Mouse (Mus musculus) forebrain, embryonic 10.5 days (tissue): Measurements from ENCODE around the gene Dut. TPM values are rescaled to one million over a fixed set of nuclear protein-coding genes. Genes with fewer than 3 reads are reported as not detected.

ENCODE experiments used
- DNase-seq: peaks from one replicate; pipeline ENCODE4 v3.0.0-alpha.2; 2017; ENCODE audit warnings: low spot score; ENCODE audit errors: extremely low spot score
- H3K27ac ChIP-seq: fragments of 300-500 bp; sonication (generic); 2 replicates; pipeline ENCODE4 v1.5.1; 2016; ENCODE audit warnings: mild to moderate bottlenecking
- H3K27me3 ChIP-seq: fragments of 300-500 bp; sonication (generic); 2 replicates; pipeline ENCODE4 v1.6.1; 2016; ENCODE audit warnings: mild to moderate bottlenecking; ENCODE audit not compliant: poor library complexity, severe bottlenecking
- H3K36me3 ChIP-seq: fragments of 300-500 bp; sonication (generic); replicated peaks from 2 replicates; pipeline ENCODE4 v1.6.1; 2016; ENCODE audit warnings: mild to moderate bottlenecking, moderate library complexity
- H3K4me1 ChIP-seq: fragments of 300-500 bp; sonication (generic); 2 replicates; pipeline ENCODE4 v1.6.1; 2016
- H3K4me3 ChIP-seq: fragments of 300-500 bp; sonication (generic); 2 replicates; pipeline ENCODE4 v1.5.1; 2016; ENCODE audit warnings: mild to moderate bottlenecking, moderate library complexity
- H3K9me3 ChIP-seq: fragments of 300-500 bp; sonication (generic); 2 replicates; pipeline ENCODE4 v1.6.1; 2016; ENCODE audit warnings: mild to moderate bottlenecking, moderate library complexity
- WGBS: fragments of 180-500 bp; shearing (Covaris S2); methylation state at CpG from one replicate; pipeline ENCODE4 v1.1.7; 2016; 5-methylcytosine and 5-hydroxymethylcytosine counted together
- polyA plus RNA-seq: library from polyadenylated mRNA; unstranded; fragments of >200 nt; fragmentation: Nextera tagmentation; extraction: Ambion mirVana; gene quantifications from 2 replicates; pipeline ENCODE4 v1.2.1, GENCODE M21; 2016

The Dut gene
- polyA plus RNA-seq, 1 experiment from 2014 or later = 322 TPM

- Histone ChIP-seq H3K9me3 (peaks cover 5% of the 10 kb centered on the region), H3K27ac (no peak overlapping the region)
- no peak for DNase-seq
These were observed 1.3 kb upstream of the Dut start for GRCm38 (mm10) chr2:125245545-125246285.

GRCm38 (mm10) chr2:125246669-125247068 lies 321 bp upstream of the Dut start:
- peaks cover 5% of the 10 kb centered on the region for H3K9me3 ChIP-seq
- 24% methylated on average over 9 of the region's 9 CpGs for WGBS
- H3K4me3 ChIP-seq = peak overlapping the region; percentile 85
- H3K27me3 ChIP-seq = no peaks in the 10 kb centered on the region
- peak overlapping the region; percentile 99 for H3K27ac ChIP-seq
- H3K4me1 ChIP-seq = peaks cover 31% of the 10 kb centered on the region
- H3K36me3 ChIP-seq = peaks cover 30% of the 10 kb centered on the region
- DNase-seq = peak; percentile 28

More at GRCm38 (mm10) chr2:125245545-125246285, 1.3 kb upstream of the Dut start:
- H3K27me3 ChIP-seq = no peaks in the 10 kb centered on the region
- no peak overlapping the region for H3K4me3 ChIP-seq
- peaks cover 21% of the 10 kb centered on the region for H3K36me3 ChIP-seq
- H3K4me1 ChIP-seq = peaks cover 31% of the 10 kb centered on the region
- WGBS = 95% methylated on average over 3 of the region's 3 CpGs

GRCm38 (mm10) chr2:125247962-125248235 lies 909 bp downstream of the Dut start:
- H3K27ac ChIP-seq = peak overlapping the region; percentile 99
- no peaks in the 10 kb centered on the region for H3K9me3 ChIP-seq
- no peak for DNase-seq
- 0% methylated on average over 9 of the region's 9 CpGs for WGBS
- peak overlapping the region; percentile 85 for H3K4me3 ChIP-seq
- peaks cover 43% of the 10 kb centered on the region for H3K36me3 ChIP-seq
- peaks cover 31% of the 10 kb centered on the region for H3K4me1 ChIP-seq
- H3K27me3 ChIP-seq = no peaks in the 10 kb centered on the region

- DNase-seq = peak; percentile 25
- Histone ChIP-seq H3K4me3 (peak overlapping the region; percentile 85), H3K9me3 (no peaks in the 10 kb centered on the region), H3K27ac (peak overlapping the region; percentile 99), H3K4me1 (peaks cover 31% of the 10 kb centered on the region), H3K36me3 (peaks cover 46% of the 10 kb centered on the region), H3K27me3 (no peaks in the 10 kb centered on the region)
- WGBS = 2% methylated on average over 8 of the region's 8 CpGs
These were observed 1.3 kb downstream of the Dut start for GRCm38 (mm10) chr2:125248256-125248655.

- peaks cover 31% of the 10 kb centered on the region for H3K4me1 ChIP-seq
- 86% methylated on average over 4 of the region's 4 CpGs for WGBS
- H3K4me3 ChIP-seq = peak overlapping the region; percentile 85
- H3K27me3 ChIP-seq = no peaks in the 10 kb centered on the region
- H3K9me3 ChIP-seq = peaks cover 8% of the 10 kb centered on the region; the same call in 1 of the 2 replicates
- DNase-seq = no peak
- H3K27ac ChIP-seq = 0 out of 2 replicates have a peak overlapping the region, but pooled peaks have one; percentile 99
- peaks cover 57% of the 10 kb centered on the region for H3K36me3 ChIP-seq
These were observed 2.3 kb downstream of the Dut start for GRCm38 (mm10) chr2:125249339-125249738.

- WGBS = 93% methylated on average over 4 of the region's 4 CpGs
- peaks cover 31% of the 10 kb centered on the region for H3K4me1 ChIP-seq
- H3K4me3 ChIP-seq = peak overlapping the region; percentile 85; the same call in 1 of the 2 replicates
- DNase-seq = no peak
- no peak overlapping the region for H3K27ac ChIP-seq
- peaks cover 12% of the 10 kb centered on the region; the same call in 1 of the 2 replicates for H3K9me3 ChIP-seq
- H3K36me3 ChIP-seq = peaks cover 62% of the 10 kb centered on the region
- H3K27me3 ChIP-seq = no peaks in the 10 kb centered on the region
These were observed 2.9 kb downstream of the Dut start for GRCm38 (mm10) chr2:125249874-125250273.

GRCm38 (mm10) chr2:125251781-125252180 lies 4.8 kb downstream of the Dut start:
- no peak overlapping the region for H3K27ac ChIP-seq
- no peak overlapping the region for H3K4me3 ChIP-seq
- H3K27me3 ChIP-seq = no peaks in the 10 kb centered on the region
- H3K4me1 ChIP-seq = peaks cover 24% of the 10 kb centered on the region
- 88% methylated on average over 4 of the region's 4 CpGs for WGBS
- DNase-seq = no peak
- H3K36me3 ChIP-seq = peaks cover 80% of the 10 kb centered on the region
- H3K9me3 ChIP-seq = peaks cover 12% of the 10 kb centered on the region; the same call in 1 of the 2 replicates

GRCm38 (mm10) chr2:125252275-125252674 lies 5.3 kb downstream of the Dut start:
- H3K27me3 ChIP-seq = no peaks in the 10 kb centered on the region
- peaks cover 21% of the 10 kb centered on the region for H3K4me1 ChIP-seq
- no peak for DNase-seq
- no peak overlapping the region for H3K27ac ChIP-seq
- H3K9me3 ChIP-seq = peaks cover 12% of the 10 kb centered on the region; the same call in 1 of the 2 replicates
- H3K4me3 ChIP-seq = no peak overlapping the region
- peaks cover 85% of the 10 kb centered on the region for H3K36me3 ChIP-seq
- 81% methylated on average over 2 of the region's 2 CpGs for WGBS

- Histone ChIP-seq H3K36me3 (peaks cover 99% of the 10 kb centered on the region), H3K27me3 (no peaks in the 10 kb centered on the region)
These were observed 6.7 kb downstream of the Dut start for GRCm38 (mm10) chr2:125253699-125254098.

GRCm38 (mm10) chr2:125254630-125255029 lies 7.6 kb downstream of the Dut start:
- 96% methylated on average over 3 of the region's 3 CpGs for WGBS
- Histone ChIP-seq H3K4me3 (no peak overlapping the region), H3K4me1 (peaks cover 8% of the 10 kb centered on the region), H3K27ac (no peak overlapping the region), H3K36me3 (peaks cover 99% of the 10 kb centered on the region), H3K27me3 (no peaks in the 10 kb centered on the region), H3K9me3 (peaks cover 12% of the 10 kb centered on the region; the same call in 1 of the 2 replicates)
- no peak for DNase-seq

More at GRCm38 (mm10) chr2:125253699-125254098, 6.7 kb downstream of the Dut start:
- H3K9me3 ChIP-seq = peaks cover 12% of the 10 kb centered on the region; the same call in 1 of the 2 replicates
- DNase-seq = no peak
- no peak overlapping the region for H3K27ac ChIP-seq
- no peak overlapping the region for H3K4me3 ChIP-seq
- 94% methylated on average over 6 of the region's 6 CpGs for WGBS
- peaks cover 18% of the 10 kb centered on the region for H3K4me1 ChIP-seq

GRCm38 (mm10) chr2:125255886-125256285 lies 8.9 kb downstream of the Dut start:
- Histone ChIP-seq H3K36me3 (peaks cover 99% of the 10 kb centered on the region), H3K27ac (no peak overlapping the region), H3K9me3 (peaks cover 12% of the 10 kb centered on the region; the same call in 1 of the 2 replicates), H3K27me3 (no peaks in the 10 kb centered on the region), H3K4me1 (no peaks in the 10 kb centered on the region), H3K4me3 (no peak overlapping the region)
- 91% methylated on average over 3 of the region's 3 CpGs for WGBS
- DNase-seq = no peak

- no peak overlapping the region for H3K27ac ChIP-seq
- peaks cover 2% of the 10 kb centered on the region; the same call in 1 of the 2 replicates for H3K9me3 ChIP-seq
- peaks cover 68% of the 10 kb centered on the region for H3K36me3 ChIP-seq
- WGBS = 83% methylated on average over 14 of the region's 14 CpGs
- H3K4me1 ChIP-seq = peaks cover 10% of the 10 kb centered on the region
- no peak overlapping the region for H3K4me3 ChIP-seq
- no peaks in the 10 kb centered on the region for H3K27me3 ChIP-seq
- no peak for DNase-seq
These were observed 12.5 kb downstream of the Dut start for GRCm38 (mm10) chr2:125259230-125260120.
